Mouse (Mus musculus) stomach, embryonic 14.5 days (tissue): ENCODE measurements around the gene Cd9. TPM values are rescaled to one million over a fixed set of nuclear protein-coding genes. Genes with fewer than 3 reads are reported as not detected.

Experiments used
- ATAC-seq: fragments of 200-750 bp; cut with Nextera tagmentation; 2 replicates; pipeline ENCODE4 v1.8.0; 2017; ENCODE audit warnings: low read depth, moderate TSS enrichment; ENCODE audit not compliant: insufficient number of reproducible peaks, insufficient read depth, low FRiP score
- H3K27ac ChIP-seq: fragments of 300-500 bp; sonication (generic); 2 replicates; pipeline ENCODE4 v1.5.1; 2014; ENCODE audit warnings: mild to moderate bottlenecking, low read length, moderate library complexity, mixed read lengths
- H3K27me3 ChIP-seq: fragments of 300-500 bp; sonication (generic); 2 replicates; pipeline ENCODE4 v1.6.1; 2014; ENCODE audit warnings: low read length, control low read depth, mixed read lengths; ENCODE audit not compliant: control insufficient read depth, insufficient read depth
- H3K36me3 ChIP-seq: fragments of 300-500 bp; sonication (generic); 2 replicates; pipeline ENCODE4 v1.6.1; 2014; ENCODE audit warnings: mild to moderate bottlenecking, control low read depth, low read length, moderate library complexity, mixed read lengths; ENCODE audit not compliant: control insufficient read depth, insufficient read depth
- H3K4me1 ChIP-seq: fragments of 300-500 bp; sonication (generic); 2 replicates; pipeline ENCODE4 v1.6.1; 2014; ENCODE audit warnings: low read length, control low read depth, mixed read lengths; ENCODE audit not compliant: control insufficient read depth, insufficient read depth
- H3K4me2 ChIP-seq: fragments of 300-500 bp; sonication (generic); replicated peaks from 2 replicates; pipeline ENCODE4 v1.6.1; 2014; ENCODE audit warnings: low read depth, low read length, control low read depth
- H3K4me3 ChIP-seq: fragments of 300-500 bp; sonication (generic); 2 replicates; pipeline ENCODE4 v1.5.1; 2014; ENCODE audit warnings: low read depth, low read length, control low read depth
- H3K9ac ChIP-seq: fragments of 300-500 bp; sonication (generic); replicated peaks from 2 replicates; pipeline ENCODE4 v1.6.1; 2014; ENCODE audit warnings: low read depth, mild to moderate bottlenecking, control low read depth, low read length, moderate library complexity, mixed read lengths
- H3K9me3 ChIP-seq: fragments of 300-500 bp; sonication (generic); 2 replicates; pipeline ENCODE4 v1.6.1; 2016; ENCODE audit warnings: low read depth, low read length, control low read depth; ENCODE audit not compliant: control insufficient read depth
- WGBS: fragments of 180-500 bp; shearing (Covaris S2); extraction: QIAGEN DNeasy Blood & Tissue Kit; methylation state at CpG from one replicate; pipeline ENCODE4 v1.1.7; 2014; 5-methylcytosine and 5-hydroxymethylcytosine counted together
- polyA plus RNA-seq: library from polyadenylated mRNA; unstranded; fragments of >200 nt; fragmentation: Nextera tagmentation; extraction: Ambion mirVana; gene quantifications from 2 replicates; pipeline ENCODE4 v1.2.1, GENCODE M21; 2014

Gene Cd9
- polyA plus RNA-seq, 1 experiment from 2014 or later = 286 TPM

GRCm38 (mm10) chr6:125423099-125423498 lies 71.5 kb downstream of the Cd9 start:
- Histone ChIP-seq H3K36me3 (no peaks in the 10 kb centered on the region), H3K4me3 (no peak overlapping the region), H3K9me3 (no peaks in the 10 kb centered on the region), H3K9ac (no peak overlapping the region), H3K27ac (peak overlapping the region; percentile 34; the same call in 1 of the 2 replicates), H3K4me1 (peaks cover 17% of the 10 kb centered on the region), H3K27me3 (no peaks in the 10 kb centered on the region), H3K4me2 (peak overlapping the region; percentile 27; the same call in 1 of the 2 replicates)
- 41% methylated on average over 3 of the region's 3 CpGs for WGBS
- no peak for ATAC-seq

- no peak overlapping the region for H3K9ac ChIP-seq
- no peaks in the 10 kb centered on the region for H3K36me3 ChIP-seq
- no peaks in the 10 kb centered on the region for H3K9me3 ChIP-seq
- H3K27ac ChIP-seq = peak overlapping the region; percentile 35; the same call in 1 of the 2 replicates
- peaks cover 17% of the 10 kb centered on the region for H3K4me1 ChIP-seq
- WGBS = 16% methylated on average over 20 of the region's 20 CpGs
- peak overlapping the region; percentile 27; the same call in 1 of the 2 replicates for H3K4me2 ChIP-seq
- no peaks in the 10 kb centered on the region for H3K27me3 ChIP-seq
- 0 out of 2 replicates have a peak overlapping the region, but pooled peaks have one; percentile 2 for H3K4me3 ChIP-seq
- peak; percentile 47 for ATAC-seq
Measured at GRCm38 (mm10) chr6:125422051-125422822, 72.4 kb downstream of the Cd9 start.

- H3K4me1 ChIP-seq = peaks cover 12% of the 10 kb centered on the region
- H3K4me2 ChIP-seq = no peak overlapping the region
- WGBS = 50% methylated on average over 16 of the region's 16 CpGs
Measured at GRCm38 (mm10) chr6:125420458-125421063, 74.0 kb downstream of the Cd9 start.

GRCm38 (mm10) chr6:125418744-125419143 lies 75.8 kb downstream of the Cd9 start:
- WGBS = 8% methylated on average over 9 of the region's 9 CpGs
- Histone ChIP-seq H3K4me2 (no peak overlapping the region), H3K27ac (no peak overlapping the region), H3K27me3 (no peaks in the 10 kb centered on the region), H3K4me3 (no peak overlapping the region), H3K9me3 (no peaks in the 10 kb centered on the region), H3K4me1 (peaks cover 11% of the 10 kb centered on the region), H3K9ac (no peak overlapping the region), H3K36me3 (no peaks in the 10 kb centered on the region)
- ATAC-seq = 0 out of 2 replicates have a peak, but pooled peaks have one; percentile 51

More at GRCm38 (mm10) chr6:125420458-125421063, 74.0 kb downstream of the Cd9 start:
- Histone ChIP-seq H3K36me3 (no peaks in the 10 kb centered on the region), H3K4me3 (no peak overlapping the region), H3K27me3 (no peaks in the 10 kb centered on the region), H3K9ac (no peak overlapping the region), H3K27ac (no peak overlapping the region), H3K9me3 (no peaks in the 10 kb centered on the region)
- no peak for ATAC-seq

GRCm38 (mm10) chr6:125413326-125413725 lies 81.3 kb downstream of the Cd9 start:
- no peaks in the 10 kb centered on the region for H3K27me3 ChIP-seq
- ATAC-seq = no peak
- H3K4me1 ChIP-seq = no peaks in the 10 kb centered on the region
- H3K9me3 ChIP-seq = no peaks in the 10 kb centered on the region
- WGBS = 70% methylated on average over 9 of the region's 9 CpGs
- H3K9ac ChIP-seq = no peak overlapping the region
- no peak overlapping the region for H3K4me2 ChIP-seq
- H3K4me3 ChIP-seq = no peak overlapping the region
- no peaks in the 10 kb centered on the region for H3K36me3 ChIP-seq
- no peak overlapping the region for H3K27ac ChIP-seq

GRCm38 (mm10) chr6:125411661-125412060 lies 82.9 kb downstream of the Cd9 start:
- no peak overlapping the region for H3K4me2 ChIP-seq
- 0 out of 2 replicates have a peak, but pooled peaks have one; percentile 6 for ATAC-seq
- WGBS = 90% methylated on average over 6 of the region's 6 CpGs
- no peak overlapping the region for H3K27ac ChIP-seq
- no peaks in the 10 kb centered on the region for H3K27me3 ChIP-seq
- H3K36me3 ChIP-seq = no peaks in the 10 kb centered on the region
- no peaks in the 10 kb centered on the region for H3K9me3 ChIP-seq
- H3K4me3 ChIP-seq = no peak overlapping the region
- no peaks in the 10 kb centered on the region for H3K4me1 ChIP-seq
- no peak overlapping the region for H3K9ac ChIP-seq

- no peaks in the 10 kb centered on the region for H3K9me3 ChIP-seq
- H3K4me2 ChIP-seq = no peak overlapping the region
- H3K27ac ChIP-seq = no peak overlapping the region
- ATAC-seq = no peak
- H3K4me3 ChIP-seq = no peak overlapping the region
- H3K27me3 ChIP-seq = no peaks in the 10 kb centered on the region
- no peaks in the 10 kb centered on the region for H3K4me1 ChIP-seq
- H3K9ac ChIP-seq = no peak overlapping the region
- no peaks in the 10 kb centered on the region for H3K36me3 ChIP-seq
- WGBS = 54% methylated on average over 8 of the region's 8 CpGs
Measured at GRCm38 (mm10) chr6:125410995-125411547, 83.5 kb downstream of the Cd9 start.

- 63% methylated on average over 11 of the region's 11 CpGs for WGBS
Measured at GRCm38 (mm10) chr6:125410551-125410950, 84.0 kb downstream of the Cd9 start.

More at GRCm38 (mm10) chr6:125410551-125410950, 84.0 kb downstream of the Cd9 start:
- no peak for ATAC-seq
- Histone ChIP-seq H3K9me3 (no peaks in the 10 kb centered on the region), H3K4me2 (no peak overlapping the region), H3K4me3 (no peak overlapping the region), H3K9ac (no peak overlapping the region), H3K36me3 (no peaks in the 10 kb centered on the region), H3K27me3 (no peaks in the 10 kb centered on the region), H3K27ac (no peak overlapping the region), H3K4me1 (no peaks in the 10 kb centered on the region)
